Mouse (Mus musculus): Measurements from ENCODE around the gene Sspo.
"Not testable (repeated sequence)": the region's sequence is repeated elsewhere in the genome, so short reads cannot be mapped to it uniquely, and the experiment has no call there.

Gene Sspo

DNA sequence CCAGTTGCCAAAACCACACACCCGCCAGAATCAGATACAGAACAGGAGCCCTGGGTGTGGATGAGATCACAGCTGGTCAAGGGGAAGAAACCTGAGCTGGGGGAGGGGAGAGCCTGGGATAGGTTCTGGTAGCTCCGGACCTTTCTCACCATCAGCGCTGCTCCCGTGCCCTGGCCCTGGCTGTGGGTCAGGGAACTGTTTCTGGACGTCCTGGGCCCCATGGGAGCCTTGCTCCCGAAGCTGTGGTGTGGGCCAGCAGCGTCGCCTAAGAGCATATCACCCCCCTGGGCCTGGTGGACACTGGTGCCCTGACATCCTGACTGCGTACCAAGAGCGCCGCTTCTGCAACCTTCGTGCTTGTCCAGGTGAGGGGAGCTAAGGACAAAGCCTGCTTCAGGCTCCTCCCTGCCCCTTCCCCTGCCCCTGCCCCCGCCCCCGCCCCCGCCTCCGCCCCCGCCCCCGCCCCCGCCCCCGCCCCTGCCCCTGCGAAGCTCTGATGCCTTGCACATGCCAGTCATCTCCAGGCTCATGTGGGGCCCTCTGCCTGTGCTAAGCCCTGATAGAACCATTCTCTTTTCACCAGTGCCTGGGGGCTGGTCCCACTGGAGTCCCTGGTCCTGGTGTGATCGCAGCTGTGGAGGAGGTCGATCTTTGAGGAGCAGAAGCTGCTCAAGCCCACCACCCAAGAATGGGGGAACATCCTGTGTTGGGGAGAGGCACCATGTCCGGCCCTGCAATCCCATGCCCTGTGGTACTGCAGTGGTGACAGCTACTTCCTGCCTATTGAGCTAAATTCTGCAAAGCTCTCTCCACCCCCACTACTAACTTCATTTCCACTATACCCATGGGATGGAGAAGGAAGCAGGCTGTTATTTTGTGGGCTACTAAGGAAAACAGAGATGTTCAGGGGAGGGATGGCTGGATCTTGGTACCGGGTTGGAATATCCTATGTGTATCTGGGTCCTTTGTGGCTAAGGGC, 40.0 kb downstream of the Sspo start:
- peak; percentile 39 to 67 for DNase-seq (ENCODE audit: low spot score in 2 of 2)

DNA sequence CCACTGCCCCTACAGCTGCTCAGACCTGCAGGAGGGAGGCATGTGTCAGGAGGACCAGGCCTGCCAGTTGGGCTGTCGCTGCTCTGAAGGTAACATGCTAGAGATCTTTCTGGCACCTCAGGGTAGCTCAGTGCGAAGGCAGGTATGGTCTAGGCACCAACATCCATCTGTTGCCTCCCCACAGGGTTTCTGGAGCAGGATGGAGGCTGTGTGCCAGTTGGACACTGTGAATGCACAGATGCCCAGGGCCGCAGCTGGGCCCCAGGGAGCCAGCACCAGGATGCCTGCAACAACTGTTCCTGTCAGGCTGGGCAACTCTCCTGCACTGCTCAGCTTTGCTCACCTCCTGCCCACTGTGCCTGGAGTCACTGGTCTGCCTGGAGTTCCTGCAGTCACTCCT, 41.7 kb downstream of the Sspo start:
- DNase-seq (ENCODE audit: low spot score in 2 of 2) = no peak

DNA sequence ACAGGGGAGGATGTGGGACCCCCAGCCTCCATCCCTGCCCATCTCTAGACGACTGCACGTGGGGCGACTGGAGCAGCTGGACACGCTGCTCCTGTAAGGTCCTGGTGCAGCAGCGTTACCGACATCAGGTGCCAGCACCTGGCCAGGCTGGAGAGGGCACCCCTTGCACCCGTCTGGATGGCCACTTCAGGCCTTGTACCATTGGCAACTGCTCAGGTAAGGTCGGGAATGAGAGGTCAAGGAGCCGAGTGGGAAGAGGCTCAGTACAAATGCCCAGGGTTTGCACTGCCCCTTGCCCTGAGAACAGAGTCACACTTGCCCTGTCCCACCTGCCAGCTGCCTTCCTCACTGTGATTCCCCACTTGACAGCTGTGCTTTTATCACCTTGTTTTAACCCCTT, 43.3 kb downstream of the Sspo start:
- DNase-seq (ENCODE audit: low spot score in 2 of 2) = no peak

DNA sequence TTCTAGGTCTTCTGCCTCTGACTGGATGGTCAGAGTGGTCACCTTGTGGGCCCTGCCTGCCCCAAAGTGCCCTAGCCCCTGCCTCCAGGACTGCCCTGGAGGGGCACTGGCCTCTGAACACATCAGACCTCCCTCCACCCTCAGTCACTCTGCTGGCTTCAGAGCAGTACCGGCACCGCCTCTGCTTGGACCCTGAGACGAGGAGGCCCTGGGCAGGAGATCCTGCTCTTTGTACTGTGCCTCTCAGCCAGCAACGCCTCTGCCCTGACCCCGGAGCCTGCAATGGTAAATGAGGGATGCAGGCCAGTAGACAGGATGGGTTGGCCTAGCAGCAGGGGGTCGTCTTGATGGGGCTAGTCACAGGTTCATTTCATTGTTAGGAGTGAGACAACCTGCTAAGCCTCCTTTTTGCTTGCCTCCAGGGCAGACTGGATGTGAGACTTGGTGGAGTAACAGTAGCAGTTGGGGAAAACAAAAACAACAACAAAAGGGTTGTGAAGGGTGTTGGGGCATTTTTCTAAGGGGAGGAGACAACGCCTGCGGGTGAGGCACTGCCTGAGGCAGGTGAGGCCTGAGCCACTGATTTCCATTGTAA, 45.2 kb downstream of the Sspo start:
- no peak for DNase-seq (ENCODE audit: low spot score in 2 of 2)

DNA sequence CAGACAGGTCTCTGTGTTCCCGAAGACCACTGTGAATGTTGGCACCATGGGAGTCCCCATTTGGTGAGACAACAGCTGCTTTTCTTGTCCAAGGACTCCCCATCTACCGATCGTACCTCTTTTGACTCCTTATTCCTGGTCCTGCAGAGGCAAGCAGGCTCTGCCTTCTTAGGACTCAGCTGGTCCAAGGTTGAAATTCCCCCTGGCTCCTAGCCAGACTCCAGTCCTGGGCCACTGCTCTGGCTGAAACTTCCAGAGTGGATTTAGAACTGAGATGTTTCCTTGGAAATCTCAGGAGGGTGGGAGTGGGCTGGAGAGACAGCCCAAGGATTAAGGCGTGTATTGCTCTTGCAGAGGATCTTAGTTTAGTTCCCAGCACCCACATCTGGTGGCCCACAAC, 49.5 kb downstream of the Sspo start:
- no peak for DNase-seq (ENCODE audit: low spot score in 2 of 2)

DNA sequence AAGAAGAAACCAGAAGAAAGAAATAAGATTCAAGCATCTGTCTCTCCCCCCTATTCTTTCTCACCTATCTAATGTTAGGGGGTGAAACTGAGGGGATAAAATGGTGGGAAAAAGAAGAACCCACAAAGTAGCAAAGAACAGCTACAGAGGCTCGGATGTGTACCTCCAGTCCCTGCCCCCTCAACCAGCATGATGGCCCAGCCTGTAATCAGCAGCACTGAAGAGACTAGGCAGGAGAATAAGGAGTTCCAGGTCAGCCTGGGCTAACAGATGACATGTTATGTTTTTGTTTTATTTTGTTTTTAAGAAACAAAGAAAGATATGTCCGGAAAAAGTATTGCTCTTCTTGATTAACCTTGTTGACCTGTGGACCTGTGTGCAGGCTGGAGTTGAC, 55.8 kb downstream of the Sspo start:
- DNase-seq (ENCODE audit: low spot score in 2 of 2) = no peak

DNA sequence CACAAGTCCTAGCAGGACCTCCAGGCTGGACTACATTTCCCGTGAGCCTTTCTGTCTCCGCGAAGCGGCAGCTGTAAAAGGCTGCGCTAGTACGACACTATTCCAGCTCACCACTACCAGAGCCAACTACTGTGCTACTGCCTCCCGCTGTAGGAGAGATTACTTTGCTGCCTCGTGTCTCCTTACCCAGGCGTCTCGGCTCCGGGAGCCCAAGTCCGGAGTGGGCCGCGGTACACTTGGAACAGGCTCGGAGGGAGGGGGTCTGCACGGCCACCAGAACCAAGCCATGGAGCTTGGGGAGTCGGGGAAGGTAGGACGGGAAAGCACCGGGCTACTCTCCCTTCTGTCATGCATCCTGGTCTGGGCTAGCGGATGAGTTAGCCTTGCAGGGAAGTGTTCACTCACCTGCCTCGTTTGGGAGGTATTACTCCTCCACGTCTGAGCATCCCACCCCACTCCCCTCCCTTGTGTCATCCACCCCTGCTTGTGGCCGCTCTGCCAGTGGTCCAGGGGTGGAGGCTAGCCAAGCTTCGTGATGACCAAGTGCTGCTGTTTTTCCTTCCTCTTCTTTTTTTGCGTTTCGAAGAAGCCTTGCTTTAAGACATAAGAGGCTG, 56.3 kb downstream of the Sspo start:
- peak; percentile 84 to 85 for DNase-seq (ENCODE audit: low spot score in 2 of 2)

DNA sequence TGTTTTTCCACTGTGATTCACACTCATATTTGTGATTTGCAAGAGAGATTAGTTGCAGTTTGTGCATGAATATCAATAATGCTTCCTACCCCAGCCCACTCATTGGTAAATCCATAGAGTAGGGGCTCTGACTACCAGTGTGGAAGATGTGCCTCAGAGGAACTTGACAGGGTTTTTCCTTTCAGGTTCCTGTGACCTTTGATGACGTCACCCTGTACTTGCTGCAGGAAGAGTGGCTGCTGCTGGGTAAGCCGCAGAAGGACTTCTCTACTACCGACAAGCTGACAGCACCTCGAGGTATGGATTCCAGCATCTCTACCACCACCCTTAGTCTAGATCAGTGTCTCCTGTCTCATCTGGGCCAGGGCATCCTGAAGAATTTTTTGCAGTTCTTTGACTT, 60.1 kb downstream of the Sspo start:
- no peak for DNase-seq (ENCODE audit: low spot score in 2 of 2)

DNA sequence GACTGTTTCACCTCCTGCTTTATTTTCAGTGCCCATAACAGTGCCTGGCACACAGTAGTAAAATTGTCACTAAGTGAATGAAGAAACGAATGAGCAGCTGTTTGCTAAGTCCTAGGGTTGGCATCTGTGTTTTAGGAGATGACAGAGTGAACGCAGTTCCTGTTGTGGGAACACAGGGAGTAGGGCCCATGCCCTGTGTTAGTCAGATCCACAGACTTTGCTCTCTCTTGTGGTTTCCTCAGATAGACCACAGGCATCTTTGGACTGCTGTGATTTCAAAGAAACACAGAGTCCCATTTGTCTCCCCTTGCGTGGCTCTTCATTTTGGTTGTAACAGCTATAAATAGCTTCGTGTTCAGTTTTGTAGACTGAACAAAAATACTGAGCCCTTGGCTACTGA, 62.4 kb downstream of the Sspo start:
- no peak for DNase-seq (ENCODE audit: low spot score in 2 of 2)

DNA sequence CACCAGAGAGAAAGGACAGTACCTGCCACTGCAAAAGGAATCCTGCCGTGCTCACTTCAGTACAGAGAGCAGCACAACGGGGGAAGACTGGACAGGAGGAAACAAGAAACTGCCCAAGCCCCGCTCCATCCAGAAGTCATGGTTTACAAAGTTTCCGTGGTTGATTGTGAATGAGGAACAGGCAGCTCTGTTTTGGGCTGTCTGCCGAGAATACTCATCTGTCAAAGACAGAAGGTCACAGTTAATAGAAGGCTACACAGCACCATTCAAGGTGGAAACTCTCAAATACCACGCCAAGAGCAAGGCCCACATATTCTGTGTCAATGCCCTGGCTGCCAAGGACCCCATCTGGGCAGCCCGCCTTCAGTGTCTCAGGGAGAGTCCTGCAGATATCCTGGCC, 63.8 kb downstream of the Sspo start:
- DNase-seq (ENCODE audit: low spot score in 2 of 2) = no peak

DNA sequence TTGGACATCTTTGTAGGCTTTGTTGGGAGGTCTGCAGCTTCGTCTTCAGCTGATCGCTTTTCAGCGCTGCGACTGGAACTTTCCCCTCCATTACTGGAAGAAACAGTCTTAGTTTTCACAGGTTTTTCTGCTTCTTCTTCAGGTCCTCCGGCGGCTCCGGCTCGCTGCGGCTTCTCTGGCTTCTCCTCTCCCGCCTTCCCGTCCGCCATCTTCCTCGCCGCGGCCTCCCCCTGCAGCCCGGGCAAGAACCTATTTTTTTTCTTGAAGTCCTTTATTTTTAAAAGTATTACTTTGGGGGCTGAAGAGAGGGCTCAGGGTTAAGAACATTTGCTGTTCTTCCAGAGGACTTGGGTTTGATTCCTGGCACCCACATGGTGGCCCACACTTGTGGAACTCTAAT, 76.9 kb downstream of the Sspo start:
- not testable (repeated sequence) for DNase-seq (ENCODE audit: low spot score in 2 of 2)

DNA sequence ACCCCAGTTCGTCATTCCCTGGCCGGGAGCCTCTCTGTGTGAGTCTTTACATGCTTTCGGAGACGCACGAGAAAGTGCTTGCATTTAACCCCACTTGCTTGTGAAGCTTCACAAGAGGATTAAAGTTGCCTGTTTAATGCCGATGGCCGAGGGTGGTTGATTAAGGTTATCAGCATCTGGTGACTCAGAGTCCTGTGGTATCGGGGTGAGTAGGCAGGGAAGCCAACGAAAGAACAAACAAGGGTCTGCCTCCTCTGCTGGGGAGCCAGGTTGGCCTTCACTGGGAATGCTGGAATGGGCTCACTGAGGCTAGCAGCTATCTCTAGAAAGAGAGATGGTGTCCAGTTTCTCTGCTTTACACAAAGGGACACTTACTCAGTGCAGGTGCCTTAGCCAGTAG, 79.9 kb downstream of the Sspo start:
- no peak for DNase-seq (ENCODE audit: low spot score in 2 of 2)

DNA sequence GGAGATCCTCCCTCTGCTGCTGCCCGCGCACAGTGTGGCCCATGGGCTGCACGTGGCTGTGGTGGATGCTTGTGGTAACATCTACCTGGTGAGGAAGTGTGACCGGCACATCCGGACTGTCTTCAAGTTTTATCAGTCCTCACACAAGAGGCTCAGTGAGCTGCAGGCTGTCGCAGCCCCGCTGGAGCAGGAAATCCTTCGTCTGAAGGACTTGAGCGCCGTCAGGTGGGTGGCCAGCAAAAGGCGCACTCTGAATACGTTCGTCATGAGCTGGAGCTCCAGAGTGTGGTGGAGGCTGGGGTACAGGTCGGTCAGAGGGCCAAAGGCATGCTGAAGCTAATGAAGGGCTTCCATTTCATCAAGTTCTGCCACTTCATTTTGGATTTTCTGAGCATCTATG, 81.2 kb downstream of the Sspo start:
- no peak for DNase-seq (ENCODE audit: low spot score in 2 of 2)

DNA sequence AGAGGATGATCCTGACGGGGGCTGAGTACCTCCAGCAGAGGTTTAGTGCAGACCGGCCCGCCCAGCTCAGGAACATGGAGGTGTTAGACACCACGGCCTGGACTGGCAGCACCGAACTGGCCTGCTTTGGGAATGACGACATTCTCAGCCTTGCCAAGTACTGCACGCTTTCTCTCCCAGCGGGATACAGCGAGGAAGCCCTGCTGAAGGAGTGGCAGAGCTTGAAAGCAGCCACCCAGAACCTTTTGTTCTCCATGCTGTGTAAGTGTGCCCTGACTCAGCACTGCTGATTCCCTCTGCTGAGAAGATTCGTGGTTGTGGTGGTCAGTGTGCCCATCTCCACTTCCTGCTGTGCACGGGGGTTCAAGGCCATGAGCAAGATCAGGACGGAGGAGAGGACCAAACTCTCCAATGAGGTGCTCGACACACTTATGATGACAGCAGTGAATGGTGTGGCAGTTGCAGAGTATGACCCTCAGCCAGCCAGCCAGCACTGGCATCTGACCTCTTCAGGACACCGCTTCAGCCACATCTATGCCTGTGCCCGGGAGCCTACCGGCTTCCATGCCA, 81.9 kb downstream of the Sspo start:
- no peak for DNase-seq (ENCODE audit: low spot score in 2 of 2)

DNA sequence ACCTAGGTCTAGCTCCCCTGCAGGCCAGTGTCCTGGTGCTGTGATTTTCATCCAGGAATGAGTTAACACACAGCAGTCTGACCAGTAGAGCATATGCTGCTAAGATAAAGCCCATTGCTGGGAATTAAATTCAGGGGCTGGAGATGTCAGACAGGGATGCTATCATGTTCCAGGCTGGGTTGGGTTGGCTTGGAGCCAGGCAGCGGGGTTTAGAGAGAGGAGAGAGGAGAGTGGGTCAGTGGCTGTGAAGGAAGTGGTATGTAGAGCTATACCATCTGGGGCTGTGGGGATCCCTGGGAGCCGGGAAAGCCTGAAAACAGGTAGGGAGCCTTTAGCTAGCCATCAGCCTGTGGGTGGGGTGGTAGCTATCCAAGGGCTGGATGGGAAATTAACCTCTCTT, 82.8 kb downstream of the Sspo start:
- no peak for DNase-seq (ENCODE audit: low spot score in 2 of 2)

DNA sequence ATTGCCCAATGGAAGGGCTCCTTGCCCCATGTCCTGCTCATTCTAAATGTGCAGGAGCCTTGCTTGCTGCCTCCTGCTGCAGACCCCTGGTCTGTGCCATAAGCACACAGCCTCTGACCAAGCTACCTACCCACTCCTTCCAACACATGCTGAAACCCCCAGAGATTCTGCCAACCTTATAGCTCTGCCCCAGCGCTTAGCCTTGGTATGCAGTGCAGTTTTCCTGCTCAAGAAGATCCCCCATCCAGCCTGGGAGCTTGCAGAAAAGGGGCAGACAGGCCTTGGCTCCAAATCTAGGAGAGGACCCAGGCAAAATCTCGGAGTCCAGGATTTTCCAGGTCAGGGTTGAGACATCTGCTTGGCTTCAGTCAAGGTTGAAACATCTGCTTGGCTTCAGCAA, 85.4 kb downstream of the Sspo start:
- DNase-seq (ENCODE audit: low spot score in 2 of 2) = no peak

DNA sequence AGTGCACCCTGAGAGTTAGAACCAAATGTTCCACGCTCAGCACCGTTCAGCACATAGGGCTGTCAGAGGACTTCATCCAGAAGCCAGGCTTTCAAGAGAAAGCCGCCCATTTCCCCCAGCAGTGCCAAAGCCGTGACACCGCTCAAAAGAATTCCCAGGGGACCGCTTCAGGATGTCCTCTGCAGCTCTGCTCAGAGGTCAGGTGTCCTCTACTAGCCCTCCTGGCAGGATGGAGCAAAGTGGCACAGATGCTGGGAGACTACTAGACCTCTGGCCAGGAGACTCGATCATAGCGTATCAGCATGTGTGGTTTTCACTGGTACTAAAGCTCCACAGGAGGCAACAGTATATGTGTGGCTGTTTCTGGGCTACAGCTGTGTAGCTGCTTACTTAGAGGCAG, 86.9 kb downstream of the Sspo start:
- no peak for DNase-seq (ENCODE audit: low spot score in 2 of 2)

DNA sequence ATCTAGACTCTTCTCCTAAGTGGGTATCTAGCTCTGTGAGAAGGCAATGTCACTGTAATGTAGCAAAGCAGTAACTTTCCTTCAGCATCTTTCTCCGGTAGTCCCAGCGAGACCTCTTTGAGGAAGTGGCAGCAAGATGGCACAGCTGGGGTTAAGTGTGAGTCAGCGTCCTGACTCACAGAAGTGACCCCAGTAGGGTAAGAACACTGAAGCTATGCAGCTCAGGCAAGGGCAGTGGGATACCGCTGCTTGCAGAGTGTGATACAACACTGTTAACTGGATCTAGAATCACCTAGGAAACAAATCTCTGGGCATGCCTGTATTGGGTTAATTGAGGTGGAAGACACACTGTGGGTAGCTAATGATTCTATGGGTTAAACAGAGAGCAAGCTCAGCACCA, 88.1 kb downstream of the Sspo start:
- DNase-seq (ENCODE audit: low spot score in 2 of 2) = no peak

DNA sequence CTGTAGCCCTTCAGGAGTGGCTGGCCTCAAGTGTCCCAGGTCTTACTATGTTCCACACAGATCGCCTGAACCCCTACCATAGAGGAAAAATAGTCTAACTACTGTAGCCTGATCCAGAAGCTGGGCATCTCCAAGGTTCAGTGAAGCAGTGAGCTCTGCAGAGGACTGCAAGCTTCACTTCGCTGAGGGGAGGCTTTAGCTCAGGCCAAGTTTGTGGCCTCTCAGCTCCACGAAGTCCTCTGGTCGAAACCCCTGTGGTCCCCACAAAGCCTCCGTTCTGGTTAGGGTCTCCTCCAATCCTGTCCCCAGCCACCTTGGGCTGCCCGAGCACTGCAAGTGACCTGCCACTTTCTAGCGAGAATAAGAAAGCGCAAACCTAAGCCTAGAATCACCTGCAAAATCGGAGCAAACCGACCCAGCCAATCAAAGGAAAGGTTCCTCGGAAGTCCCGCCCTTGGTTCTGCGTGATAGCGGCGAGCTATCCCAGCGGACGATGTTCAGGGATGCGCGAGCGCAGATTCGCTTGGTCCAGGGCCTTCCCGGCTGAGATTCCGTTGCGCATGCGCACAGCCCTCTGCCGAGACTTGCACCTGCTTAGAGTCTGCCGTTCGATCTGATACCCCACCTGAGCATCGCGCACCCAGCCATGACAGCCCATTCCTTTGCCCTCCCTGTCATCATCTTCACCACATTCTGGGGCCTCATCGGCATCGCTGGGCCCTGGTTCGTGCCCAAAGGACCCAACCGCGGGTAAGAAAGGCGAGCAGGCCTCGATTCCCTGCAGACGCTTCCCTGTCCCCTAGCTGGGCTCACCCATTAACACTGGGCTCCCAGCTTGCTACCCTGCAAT, 89.3 kb downstream of the Sspo start, which contains the start of gene Atp6v0e2:
Atp6v0e2 (plus strand) TSS at position 511 of the 850 bp plus-strand sequence.
- DNase-seq (ENCODE audit: low spot score in 2 of 2) = peak; percentile 78

DNA sequence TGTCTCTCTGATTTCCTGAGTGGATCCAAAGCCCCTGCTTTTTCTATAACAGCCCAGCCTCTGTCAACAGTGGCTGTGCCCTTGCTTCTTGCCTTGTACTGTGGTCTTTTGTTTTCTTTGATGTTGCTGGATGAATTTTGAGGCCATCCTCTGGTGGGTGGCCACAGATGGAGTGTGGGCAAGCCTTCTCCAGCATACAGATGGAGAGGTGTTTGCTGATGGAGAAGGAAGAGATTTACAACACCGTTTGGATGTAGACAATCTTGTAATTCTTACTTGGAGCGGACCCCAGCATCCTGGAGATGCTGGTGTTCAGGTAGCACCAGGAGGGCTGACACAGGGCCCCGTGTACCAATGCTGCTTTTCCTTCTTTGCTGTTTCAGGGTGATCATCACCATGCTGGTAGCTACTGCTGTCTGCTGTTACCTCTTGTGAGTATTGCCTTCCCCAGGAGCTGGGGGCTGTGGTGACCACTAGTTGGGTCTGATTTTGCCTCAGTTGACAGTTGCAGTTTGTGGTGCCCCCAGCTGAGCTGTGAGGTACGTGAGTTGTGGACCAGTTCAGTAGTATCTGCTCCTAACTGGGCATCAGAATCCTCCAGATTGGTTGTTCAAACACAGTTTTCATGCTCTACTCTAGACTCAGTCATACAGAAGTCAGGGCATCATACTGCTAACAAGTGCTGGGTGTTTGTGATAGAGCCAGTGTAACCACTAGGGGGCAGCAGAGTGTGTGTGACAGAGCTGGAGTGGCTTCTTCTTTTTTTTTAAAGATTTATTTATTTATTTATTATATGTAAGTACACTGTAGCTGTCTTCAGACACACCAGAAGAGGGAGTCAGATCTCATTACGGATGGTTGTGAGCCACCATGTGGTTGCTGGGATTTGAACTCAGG, 91.1 kb downstream of the Sspo start:
- peak; percentile 44 to 71 for DNase-seq (ENCODE audit: low spot score in 2 of 2)

DNA sequence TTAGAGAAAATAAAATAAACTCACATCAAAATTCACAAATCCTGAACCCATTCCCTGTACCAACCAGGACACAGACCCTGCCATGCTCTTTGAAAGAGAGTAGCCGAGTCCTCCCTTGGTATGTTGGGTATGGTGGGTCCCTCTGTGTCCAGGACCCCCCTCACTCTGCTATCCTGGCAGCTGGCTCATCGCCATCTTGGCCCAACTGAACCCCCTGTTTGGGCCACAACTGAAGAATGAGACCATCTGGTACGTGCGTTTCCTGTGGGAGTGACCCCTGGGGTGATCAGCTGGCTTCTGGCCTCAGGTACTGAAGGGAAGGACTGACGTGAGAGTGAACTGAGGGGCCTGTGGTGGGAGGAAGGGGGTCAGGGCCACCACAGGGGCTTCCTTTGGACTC, 91.8 kb downstream of the Sspo start:
- DNase-seq (ENCODE audit: low spot score in 2 of 2) = no peak

Data from heart, adult 9 months (tissue).